Mouse (Mus musculus) erythroblast, adult 5-6 weeks (primary cell): ENCODE results near the gene Rab11b. TPM values are rescaled to one million over a fixed set of nuclear protein-coding genes. Genes with fewer than 3 reads are reported as not detected.
A peak's percentile ranks its signal among the peaks of the same experiment; 100 is the strongest.

ENCODE experiments used
- ATAC-seq: replicated peaks from 2 replicates; pipeline ENCODE4 v1.8.0; 2016; ENCODE audit warnings: moderate number of reproducible peaks, mild to moderate bottlenecking, moderate TSS enrichment, inconsistent platforms; ENCODE audit not compliant: poor library complexity, low FRiP score, severe bottlenecking
- total RNA-seq, 2 experiments: library from RNA; stranded (forward) in 1 of 2; stranded (reverse) in 1 of 2; fragments of 150-400 nt in 1 of 2; fragments of 200-764, 138-1000 nt in 1 of 2; gene quantifications; 2 replicates each; pipeline versions ENCODE4 v1.2.3 to v1.2.4; 2015 to 2017; ENCODE audit warnings: low replicate concordance in 2 of 2

The Rab11b gene
- total RNA-seq, 2 experiments from 2014 or later = 28.1 to 50.9 TPM

DNA sequence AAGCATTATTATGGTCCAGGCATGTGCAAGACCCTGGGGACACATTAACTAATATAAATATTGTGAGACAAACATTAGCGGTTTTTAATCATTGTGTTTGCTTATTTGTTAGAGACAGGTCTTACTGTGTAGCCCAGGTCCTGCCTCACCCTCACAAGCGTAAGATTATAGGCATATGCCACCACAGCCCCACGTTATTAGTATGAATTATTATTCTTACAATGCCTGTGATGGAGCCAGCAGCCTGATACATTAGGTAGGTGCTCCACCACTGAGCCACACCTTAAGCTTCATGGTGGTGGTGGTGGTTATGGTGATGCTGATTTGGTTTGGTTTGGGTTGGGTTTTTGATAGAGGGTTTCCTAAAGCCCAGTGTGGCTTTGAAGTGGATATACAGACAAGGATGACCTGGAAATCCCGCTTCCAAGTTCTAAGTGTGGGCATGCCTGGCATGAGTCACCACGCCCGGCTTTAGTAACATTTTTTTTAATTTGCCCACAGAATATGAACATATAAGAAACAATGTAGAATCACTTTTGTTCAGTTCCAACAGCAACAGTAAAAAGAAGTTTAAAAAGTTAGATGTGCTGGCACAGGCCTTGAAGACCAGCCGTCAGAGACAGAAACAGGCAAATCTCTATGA is 40.5 kb downstream of the Rab11b start:
- ATAC-seq = no peak

- peak; percentile 12; the same call in 1 of the 2 replicates for ATAC-seq
Observed at GRCm38 (mm10) chr17:33718944-33719725, 41.2 kb downstream of the Rab11b start.

DNA sequence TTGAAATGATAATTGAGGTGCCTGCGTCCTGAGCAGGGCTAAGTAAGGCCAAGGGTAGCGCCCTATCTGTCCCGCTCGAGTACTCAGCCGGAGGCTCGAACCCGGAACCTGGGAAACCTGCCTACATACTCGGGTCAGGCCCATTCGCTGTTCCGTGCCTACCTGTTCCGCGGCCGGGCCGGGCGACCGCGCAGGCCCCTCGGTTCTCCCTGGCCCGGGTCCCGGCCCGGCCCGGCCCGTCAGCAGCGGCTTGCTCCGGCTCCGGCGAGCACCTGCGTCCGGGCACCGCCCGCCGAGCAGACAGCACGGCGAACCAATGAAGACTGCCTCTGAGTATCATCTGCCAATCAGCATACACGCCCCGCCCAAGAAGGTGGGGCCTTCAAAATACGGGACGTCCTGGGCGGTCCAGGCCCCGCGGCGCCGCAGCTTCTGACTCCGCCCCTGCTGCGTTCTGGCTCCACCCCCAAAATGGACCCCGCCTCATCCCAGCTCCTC is 41.9 kb downstream of the Rab11b start, which contains the start of gene March2:
March2 (minus strand) TSS at position 287 of the 498 bp plus-strand sequence.
- peak; percentile 86 for ATAC-seq

GRCm38 (mm10) chr17:33717982-33718381 is 42.3 kb downstream of the Rab11b start:
- no peak for ATAC-seq

DNA sequence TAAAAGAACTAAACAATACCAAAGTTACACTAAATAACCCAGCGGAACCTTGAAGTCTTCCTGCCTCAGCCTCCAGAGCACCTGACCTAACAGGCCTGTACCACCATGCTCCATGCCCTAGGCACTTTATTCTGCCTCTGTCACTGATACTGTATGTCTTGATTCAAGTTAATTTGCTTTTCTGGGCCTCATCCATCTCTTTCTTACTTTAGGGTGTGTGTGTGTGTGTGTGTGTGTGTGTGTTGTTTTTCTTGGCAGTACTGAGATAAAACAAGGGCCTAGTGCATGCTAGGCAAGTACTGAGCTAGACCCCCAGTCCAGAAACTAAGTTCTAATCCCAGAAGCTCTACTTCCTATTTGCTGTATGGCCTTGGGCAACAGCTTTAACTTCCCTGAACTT is 43.1 kb downstream of the Rab11b start:
- ATAC-seq = no peak

- ATAC-seq = peak; percentile 61
Observed at GRCm38 (mm10) chr17:33714779-33715178, 45.6 kb downstream of the Rab11b start.

DNA sequence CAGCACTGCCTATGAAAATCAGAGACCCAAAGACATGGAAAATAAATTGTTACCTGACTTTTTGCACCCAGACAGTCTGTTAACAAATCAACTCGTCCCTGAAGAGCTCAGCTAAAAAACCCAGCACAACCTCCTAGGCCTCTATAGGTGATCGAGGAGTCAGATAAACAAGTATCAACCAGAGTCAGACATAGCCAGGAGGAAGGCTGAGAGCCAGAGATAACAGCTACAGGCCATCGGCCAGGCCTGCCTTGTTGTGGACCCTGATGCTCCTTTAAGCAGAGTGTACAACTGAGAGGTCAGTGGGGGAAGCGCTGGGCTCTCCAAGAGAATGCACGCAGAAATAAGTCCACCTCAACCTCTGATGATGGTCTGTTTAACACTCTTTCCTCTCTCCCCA is 47.1 kb downstream of the Rab11b start:
- ATAC-seq = peak; percentile 78

- no peak for ATAC-seq
Observed at GRCm38 (mm10) chr17:33709834-33710233, 50.5 kb downstream of the Rab11b start.

- ATAC-seq = 0 out of 2 replicates have a peak, but pooled peaks have one; percentile 20
Observed at GRCm38 (mm10) chr17:33703091-33703490, 57.2 kb downstream of the Rab11b start.

- ATAC-seq = no peak
Observed at GRCm38 (mm10) chr17:33702178-33702577, 58.2 kb downstream of the Rab11b start.

DNA sequence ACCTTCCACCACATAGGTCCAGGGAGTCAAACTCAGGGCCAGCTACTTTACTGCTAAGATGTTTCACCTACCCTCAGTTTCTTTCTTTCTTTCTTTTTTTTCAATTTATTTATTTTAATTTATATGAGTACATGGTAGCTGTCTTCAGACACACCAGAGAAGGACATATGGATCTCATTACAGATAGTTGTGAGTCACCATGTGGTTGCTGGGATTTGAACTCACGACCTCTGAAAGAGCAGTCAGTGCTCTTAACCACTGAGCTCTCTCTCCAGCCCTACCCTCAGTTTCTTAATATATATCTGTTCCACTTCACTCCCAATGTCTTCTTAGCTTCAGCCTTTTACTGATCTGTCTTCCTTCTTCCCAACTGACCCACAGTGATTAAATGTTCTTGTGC is 64.9 kb downstream of the Rab11b start:
- ATAC-seq = no peak

Other genes starting within 250 kb of the Rab11b start
- gene Adamts10, start 236.3 kb downstream of the Rab11b start, total RNA-seq (2015; ENCODE audit: low replicate concordance) = 4.6 and 5.2 TPM in 2 replicates
- gene Adamts10, start 236.3 kb downstream of the Rab11b start, total RNA-seq (2017; ENCODE audit: low replicate concordance) = 6.4 and 6.6 TPM in 2 replicates
- 36.2 and 56.7 TPM in 2 replicates for gene Myo1f, start 204.8 kb downstream of the Rab11b start, total RNA-seq (2015; ENCODE audit: low replicate concordance)
- 35.7 and 49.4 TPM in 2 replicates for gene Myo1f, start 204.8 kb downstream of the Rab11b start, total RNA-seq (2017; ENCODE audit: low replicate concordance)
- 12.5 and 25.3 TPM in 2 replicates for gene Zfp414, start 131.4 kb downstream of the Rab11b start, total RNA-seq (2015; ENCODE audit: low replicate concordance)
- gene Zfp414, start 131.4 kb downstream of the Rab11b start, total RNA-seq (2017; ENCODE audit: low replicate concordance) = 4.3 and 8.0 TPM in 2 replicates
- 48.4 and 55.8 TPM in 2 replicates for gene Pram1, start 122.5 kb downstream of the Rab11b start, total RNA-seq (2015; ENCODE audit: low replicate concordance)
- 6.3 and 12.6 TPM in 2 replicates for gene Pram1, start 122.5 kb downstream of the Rab11b start, total RNA-seq (2017; ENCODE audit: low replicate concordance)
- 1,242 and 1,297 TPM in 2 replicates for gene Hnrnpm, start 73.7 kb downstream of the Rab11b start, total RNA-seq (2015; ENCODE audit: low replicate concordance)
- 1,014 and 1,409 TPM in 2 replicates for gene Hnrnpm, start 73.7 kb downstream of the Rab11b start, total RNA-seq (2017; ENCODE audit: low replicate concordance)
- gene March2, start 41.9 kb downstream of the Rab11b start, total RNA-seq (2015; ENCODE audit: low replicate concordance) = 910 and 992 TPM in 2 replicates
- gene March2, start 41.9 kb downstream of the Rab11b start, total RNA-seq (2017; ENCODE audit: low replicate concordance) = 1,070 and 1,140 TPM in 2 replicates
- 0.96 and 1.5 TPM in 2 replicates for gene Angptl4, start 21.3 kb upstream of the Rab11b start, total RNA-seq (2015; ENCODE audit: low replicate concordance)
- 1.1 and 4.3 TPM in 2 replicates for gene Angptl4, start 21.3 kb upstream of the Rab11b start, total RNA-seq (2017; ENCODE audit: low replicate concordance)
- gene Kank3, start 50.0 kb upstream of the Rab11b start, total RNA-seq (2015; ENCODE audit: low replicate concordance) = not detected in 2 replicates
- gene Kank3, start 50.0 kb upstream of the Rab11b start, total RNA-seq (2017; ENCODE audit: low replicate concordance) = 0.42 and 1.3 TPM in 2 replicates
- 216 and 275 TPM in 2 replicates for gene Rps28, start 64.0 kb upstream of the Rab11b start, total RNA-seq (2015; ENCODE audit: low replicate concordance)
- gene Rps28, start 64.0 kb upstream of the Rab11b start, total RNA-seq (2017; ENCODE audit: low replicate concordance) = 302 and 335 TPM in 2 replicates
- 50.6 and 57.5 TPM in 2 replicates for gene Ndufa7, start 64.0 kb upstream of the Rab11b start, total RNA-seq (2015; ENCODE audit: low replicate concordance)
- gene Ndufa7, start 64.0 kb upstream of the Rab11b start, total RNA-seq (2017; ENCODE audit: low replicate concordance) = 35.4 and 46.6 TPM in 2 replicates
- 3.1 and 3.3 TPM in 2 replicates for gene Cd320, start 82.6 kb upstream of the Rab11b start, total RNA-seq (2015; ENCODE audit: low replicate concordance)
- gene Cd320, start 82.6 kb upstream of the Rab11b start, total RNA-seq (2017; ENCODE audit: low replicate concordance) = not detected in 2 replicates
- not detected in 2 replicates for gene Gm7029, start 113.3 kb upstream of the Rab11b start, total RNA-seq (2015; ENCODE audit: low replicate concordance)
- gene Gm7029, start 113.3 kb upstream of the Rab11b start, total RNA-seq (2017; ENCODE audit: low replicate concordance) = not detected in 2 replicates
- gene Kifc1, start 130.1 kb upstream of the Rab11b start, total RNA-seq (2015; ENCODE audit: low replicate concordance) = 5.0 and 17.6 TPM in 2 replicates
- gene Kifc1, start 130.1 kb upstream of the Rab11b start, total RNA-seq (2017; ENCODE audit: low replicate concordance) = 47.5 and 80.7 TPM in 2 replicates
- not detected in 2 replicates for gene Platr17, start 144.6 kb upstream of the Rab11b start, total RNA-seq (2015; ENCODE audit: low replicate concordance)
- gene Platr17, start 144.6 kb upstream of the Rab11b start, total RNA-seq (2017; ENCODE audit: low replicate concordance) = 9.7 TPM in 1 of 2 replicates, not detected in the other
- 12.1 and 14.2 TPM in 2 replicates for gene Daxx, start 148.9 kb upstream of the Rab11b start, total RNA-seq (2015; ENCODE audit: low replicate concordance)
- 20.4 and 21.7 TPM in 2 replicates for gene Daxx, start 148.9 kb upstream of the Rab11b start, total RNA-seq (2017; ENCODE audit: low replicate concordance)
- 30.7 and 30.9 TPM in 2 replicates for gene Tapbp, start 155.4 kb upstream of the Rab11b start, total RNA-seq (2015; ENCODE audit: low replicate concordance)
- 34.3 and 39.6 TPM in 2 replicates for gene Tapbp, start 155.4 kb upstream of the Rab11b start, total RNA-seq (2017; ENCODE audit: low replicate concordance)
- 4.0 and 7.9 TPM in 2 replicates for gene Zbtb22, start 155.4 kb upstream of the Rab11b start, total RNA-seq (2015; ENCODE audit: low replicate concordance)
- gene Zbtb22, start 155.4 kb upstream of the Rab11b start, total RNA-seq (2017; ENCODE audit: low replicate concordance) = 8.8 and 10.3 TPM in 2 replicates
- gene Rgl2, start 169.0 kb upstream of the Rab11b start, total RNA-seq (2015; ENCODE audit: low replicate concordance) = 5.2 and 6.1 TPM in 2 replicates
- gene Rgl2, start 169.0 kb upstream of the Rab11b start, total RNA-seq (2017; ENCODE audit: low replicate concordance) = 5.6 and 9.7 TPM in 2 replicates
- gene Pfdn6, start 179.8 kb upstream of the Rab11b start, total RNA-seq (2015; ENCODE audit: low replicate concordance) = 15.9 and 38.0 TPM in 2 replicates
- 22.9 TPM in 2 replicates for gene Pfdn6, start 179.8 kb upstream of the Rab11b start, total RNA-seq (2017; ENCODE audit: low replicate concordance)
- 4.0 and 15.9 TPM in 2 replicates for gene Wdr46, start 180.1 kb upstream of the Rab11b start, total RNA-seq (2015; ENCODE audit: low replicate concordance)
- gene Wdr46, start 180.1 kb upstream of the Rab11b start, total RNA-seq (2017; ENCODE audit: low replicate concordance) = 7.5 and 8.5 TPM in 2 replicates
- not detected in 2 replicates for gene B3galt4, start 191.0 kb upstream of the Rab11b start, total RNA-seq (2015; ENCODE audit: low replicate concordance)
- 0.70 and 0.94 TPM in 2 replicates for gene B3galt4, start 191.0 kb upstream of the Rab11b start, total RNA-seq (2017; ENCODE audit: low replicate concordance)
- 8.2 and 11.3 TPM in 2 replicates for gene Vps52, start 195.3 kb upstream of the Rab11b start, total RNA-seq (2015; ENCODE audit: low replicate concordance)
- gene Vps52, start 195.3 kb upstream of the Rab11b start, total RNA-seq (2017; ENCODE audit: low replicate concordance) = 13.0 and 17.0 TPM in 2 replicates
- 758 and 917 TPM in 2 replicates for gene Rps18, start 195.5 kb upstream of the Rab11b start, total RNA-seq (2015; ENCODE audit: low replicate concordance)
- 207 and 301 TPM in 2 replicates for gene Rps18, start 195.5 kb upstream of the Rab11b start, total RNA-seq (2017; ENCODE audit: low replicate concordance)
- gene H2-K1, start 239.8 kb upstream of the Rab11b start, total RNA-seq (2015; ENCODE audit: low replicate concordance) = 177 and 273 TPM in 2 replicates
- gene H2-K1, start 239.8 kb upstream of the Rab11b start, total RNA-seq (2017; ENCODE audit: low replicate concordance) = 97.6 and 121 TPM in 2 replicates